Mouse (Mus musculus) hindlimb bud, embryonic 11.5 days (tissue): ENCODE results near the gene Olfr1404.
"Not testable (repeated sequence)": the region's sequence is repeated elsewhere in the genome, so short reads cannot be mapped to it uniquely, and the experiment has no call there.

Experiments
- DNase-seq: peaks from one replicate; pipeline ENCODE4 v3.0.0-alpha.2; 2012; ENCODE audit warnings: low read depth, low spot score; ENCODE audit errors: extremely low spot score

The Olfr1404 gene

GRCm38 (mm10) chr1:173212092-173212491, at the start of gene Olfr1404:
Gene Olfr1404, plus strand, starts transcription at chr1:173212392.
- no peak for DNase-seq

- DNase-seq: no peak
Measured at GRCm38 (mm10) chr1:173174154-173174842, 37.9 kb upstream of the Olfr1404 start.

GRCm38 (mm10) chr1:173190540-173190939, 21.7 kb upstream of the Olfr1404 start, which contains the start of gene Olfr1406:
Gene Olfr1406, minus strand, starts transcription at chr1:173190640.
- DNase-seq: no peak

- no peak for DNase-seq
Measured at GRCm38 (mm10) chr1:173192059-173192458, 20.1 kb upstream of the Olfr1404 start.

- no peak for DNase-seq
Measured at GRCm38 (mm10) chr1:173196359-173196758, 15.8 kb upstream of the Olfr1404 start.

- no peak for DNase-seq
Measured at GRCm38 (mm10) chr1:173197508-173197907, 14.7 kb upstream of the Olfr1404 start, which contains the start of gene Olfr218. Gene Olfr218, plus strand, starts transcription at chr1:173197808.

- no peak for DNase-seq
Measured at GRCm38 (mm10) chr1:173216481-173216880, 4.3 kb downstream of the Olfr1404 start.

- DNase-seq: no peak
Measured at GRCm38 (mm10) chr1:173227081-173227480, 14.9 kb downstream of the Olfr1404 start, which contains the start of gene Fcer1a. Gene Fcer1a, minus strand, starts transcription at chr1:173227214.

- not testable (repeated sequence) for DNase-seq
Measured at GRCm38 (mm10) chr1:173237004-173237403, 24.8 kb downstream of the Olfr1404 start.

GRCm38 (mm10) chr1:173249888-173250287, 37.7 kb downstream of the Olfr1404 start:
- DNase-seq: no peak

GRCm38 (mm10) chr1:173265701-173266100, 53.5 kb downstream of the Olfr1404 start, which contains the start of gene Olfr418:
Gene Olfr418, plus strand, starts transcription at chr1:173266001.
- DNase-seq: no peak
